Mouse (Mus musculus) midbrain, embryonic 12.5 days (tissue): ENCODE results near the gene Aifm3. TPM values are rescaled to one million over a fixed set of nuclear protein-coding genes. Genes with fewer than 3 reads are reported as not detected.
"Not testable (repeated sequence)": the region's sequence is repeated elsewhere in the genome, so short reads cannot be mapped to it uniquely, and the experiment has no call there.

Experiments used
- ATAC-seq: fragments of 200-750 bp; cut with Nextera tagmentation; 2 replicates; pipeline ENCODE4 v1.8.0; 2017; ENCODE audit warnings: low read depth, moderate TSS enrichment, moderate library complexity; ENCODE audit not compliant: low FRiP score
- H3K27ac ChIP-seq: fragments of 300-500 bp; sonication (generic); replicated peaks from 2 replicates; pipeline ENCODE4 v1.5.1; 2016; ENCODE audit warnings: mild to moderate bottlenecking
- H3K27me3 ChIP-seq: fragments of 300-500 bp; sonication (generic); 2 replicates; pipeline ENCODE4 v1.6.1; 2016; ENCODE audit warnings: mild to moderate bottlenecking
- H3K36me3 ChIP-seq: fragments of 300-500 bp; sonication (generic); 2 replicates; pipeline ENCODE4 v1.6.1; 2016
- H3K4me1 ChIP-seq: fragments of 300-500 bp; sonication (generic); 2 replicates; pipeline ENCODE4 v1.6.1; 2016
- H3K4me2 ChIP-seq: fragments of 300-500 bp; sonication (generic); replicated peaks from 2 replicates; pipeline ENCODE4 v1.6.1; 2016; ENCODE audit warnings: mild to moderate bottlenecking, moderate library complexity
- H3K4me3 ChIP-seq: fragments of 300-500 bp; sonication (generic); 2 replicates; pipeline ENCODE4 v1.5.1; 2016; ENCODE audit warnings: mild to moderate bottlenecking
- H3K9ac ChIP-seq: fragments of 300-500 bp; sonication (generic); replicated peaks from 2 replicates; pipeline ENCODE4 v1.6.1; 2016; ENCODE audit warnings: mild to moderate bottlenecking, moderate library complexity
- H3K9me3 ChIP-seq: fragments of 300-500 bp; sonication (generic); 2 replicates; pipeline ENCODE4 v1.6.1; 2016; ENCODE audit warnings: mild to moderate bottlenecking
- WGBS: fragments of 180-500 bp; shearing (Covaris S2); methylation state at CpG from one replicate; pipeline ENCODE4 v1.1.7; 2016; 5-methylcytosine and 5-hydroxymethylcytosine counted together
- polyA plus RNA-seq: library from polyadenylated mRNA; unstranded; fragments of >200 nt; fragmentation: Nextera tagmentation; extraction: Ambion mirVana; gene quantifications from 2 replicates; pipeline ENCODE4 v1.2.1, GENCODE M21; 2016

The Aifm3 gene
- polyA plus RNA-seq, 1 experiment from 2014 or later, result 4.0 TPM

DNA sequence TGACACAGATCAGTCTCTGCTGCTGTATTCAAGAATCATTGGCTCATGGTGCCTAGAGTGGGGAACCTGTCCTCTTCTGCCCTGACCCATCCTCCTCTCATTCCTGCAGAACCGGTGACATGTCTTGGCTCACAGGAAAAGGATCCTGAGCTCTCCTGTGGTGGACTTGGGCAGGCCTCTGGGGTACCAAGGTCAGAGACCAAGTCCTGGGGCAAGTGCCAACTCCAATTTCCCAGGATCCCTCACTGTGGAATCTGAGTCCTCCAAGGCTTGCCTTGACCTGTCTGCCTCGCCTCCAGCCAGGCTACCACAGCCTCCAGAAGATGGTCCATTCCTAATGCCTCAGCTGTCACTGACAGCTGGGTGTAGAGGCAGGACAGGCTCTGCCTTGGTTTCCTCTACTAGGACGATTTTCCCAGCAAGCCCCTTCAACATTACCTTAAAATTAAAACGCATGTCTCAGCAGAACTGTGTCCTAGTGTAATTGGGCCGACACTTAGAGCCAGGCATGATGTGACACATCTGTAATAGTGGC lies 17.7 kb downstream of the Aifm3 start:
- Histone ChIP-seq H3K9ac (no peak overlapping the region), H3K27me3 (peaks cover 4% of the 10 kb centered on the region; the same call in 1 of the 2 replicates), H3K4me1 (peaks cover 15% of the 10 kb centered on the region), H3K36me3 (peaks cover 8% of the 10 kb centered on the region), H3K4me2 (no peak overlapping the region), H3K4me3 (no peak overlapping the region), H3K27ac (no peak overlapping the region), H3K9me3 (no peaks in the 10 kb centered on the region)
- no peak for ATAC-seq
- 81% methylated on average over 5 of the region's 5 CpGs for WGBS

- H3K27me3 ChIP-seq, H3K9me3 ChIP-seq: not testable (repeated sequence)
- H3K4me2 ChIP-seq, result peak overlapping the region; percentile 78
- 29% methylated on average over 3 of the region's 3 CpGs for WGBS
- ATAC-seq, result peak; percentile 3; the same call in 1 of the 2 replicates
- peaks cover 15% of the 10 kb centered on the region for H3K4me1 ChIP-seq
- H3K27ac ChIP-seq, result peak overlapping the region; percentile 84
- peak overlapping the region; percentile 78 for H3K4me3 ChIP-seq
- H3K36me3 ChIP-seq, result peaks cover 17% of the 10 kb centered on the region
- peak overlapping the region; percentile 86 for H3K9ac ChIP-seq
Observed at GRCm38 (mm10) chr16:17508031-17508430, 18.6 kb downstream of the Aifm3 start.

GRCm38 (mm10) chr16:17508546-17509239 lies 19.3 kb downstream of the Aifm3 start, which contains the start of gene Lztr1:
Gene Lztr1, plus strand, starts transcription at chr16:17508688.
- Histone ChIP-seq H3K9me3 (no peaks in the 10 kb centered on the region), H3K4me3 (peak within 1 kb of the TSS; percentile 78), H3K36me3 (peaks cover 24% of the 10 kb centered on the region), H3K4me1 (peaks cover 15% of the 10 kb centered on the region), H3K9ac (peak within 1 kb of the TSS; percentile 86), H3K27ac (peak within 1 kb of the TSS; percentile 84), H3K4me2 (peak within 1 kb of the TSS; percentile 78), H3K27me3 (peaks cover 4% of the 10 kb centered on the region; the same call in 1 of the 2 replicates)
- under 1% methylated on average over 50 of the region's 50 CpGs for WGBS
- peak; percentile 98 for ATAC-seq

DNA sequence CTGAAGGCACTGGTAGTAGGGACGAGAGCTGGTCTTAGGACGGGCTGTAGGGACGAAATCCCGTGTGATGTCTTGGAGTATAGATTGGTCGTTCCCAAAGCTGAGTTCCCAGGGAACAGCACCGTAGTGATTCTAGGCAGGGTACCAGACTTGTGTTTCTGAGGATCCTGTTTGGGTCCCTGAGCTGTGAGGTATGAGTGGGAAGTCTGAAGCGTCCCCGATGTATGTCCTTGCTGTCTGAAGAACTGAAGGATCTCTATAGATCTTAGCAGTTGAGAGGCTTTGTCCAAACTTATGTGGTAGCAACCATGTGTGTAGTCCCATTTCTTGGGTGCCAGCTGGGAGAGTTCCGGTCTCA lies 19.8 kb downstream of the Aifm3 start:
- peak overlapping the region; percentile 54; the same call in 1 of the 2 replicates for H3K27ac ChIP-seq
- 12% methylated on average over 9 of the region's 9 CpGs for WGBS

GRCm38 (mm10) chr16:17510143-17510542 lies 20.7 kb downstream of the Aifm3 start:
- Histone ChIP-seq H3K9ac (peak overlapping the region; percentile 86; the same call in 1 of the 2 replicates), H3K9me3 (no peaks in the 10 kb centered on the region), H3K27ac (no peak overlapping the region), H3K4me3 (peak overlapping the region; percentile 78; the same call in 1 of the 2 replicates), H3K4me2 (peak overlapping the region; percentile 78), H3K27me3 (peaks cover 4% of the 10 kb centered on the region; the same call in 1 of the 2 replicates), H3K4me1 (peaks cover 15% of the 10 kb centered on the region), H3K36me3 (peaks cover 38% of the 10 kb centered on the region)
- WGBS, result 100% methylated on average over 2 of the region's 2 CpGs
- no peak for ATAC-seq

More for the DNA sequence above, 19.8 kb downstream of the Aifm3 start:
- peaks cover 29% of the 10 kb centered on the region for H3K36me3 ChIP-seq
- H3K9me3 ChIP-seq, result no peaks in the 10 kb centered on the region
- peak overlapping the region; percentile 86 for H3K9ac ChIP-seq
- peaks cover 15% of the 10 kb centered on the region for H3K4me1 ChIP-seq
- H3K4me3 ChIP-seq, result peak overlapping the region; percentile 78
- peak overlapping the region; percentile 78 for H3K4me2 ChIP-seq
- peaks cover 4% of the 10 kb centered on the region; the same call in 1 of the 2 replicates for H3K27me3 ChIP-seq
- ATAC-seq, result 0 out of 2 replicates have a peak, but pooled peaks have one; percentile 0

DNA sequence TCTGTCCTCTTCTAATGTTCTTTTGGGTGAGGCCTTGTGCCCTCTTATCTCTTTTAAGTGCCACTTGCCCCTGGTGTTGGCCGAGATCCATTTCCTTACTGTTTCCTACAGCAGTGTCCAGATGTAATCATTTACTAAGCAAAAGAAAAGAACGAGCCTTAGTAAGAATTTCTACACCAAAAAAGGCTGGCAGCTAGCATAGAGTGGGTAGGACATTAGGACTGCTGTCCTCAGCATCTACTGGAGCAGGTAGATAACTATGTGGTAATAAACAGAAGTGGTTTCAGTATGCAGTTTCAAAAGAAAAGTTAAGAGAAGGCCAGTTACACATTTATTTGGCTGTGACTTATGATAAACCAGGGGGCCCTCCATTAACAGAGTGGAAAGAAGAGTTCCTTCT lies 21.3 kb downstream of the Aifm3 start:
- no peaks in the 10 kb centered on the region for H3K9me3 ChIP-seq
- no peak overlapping the region for H3K27ac ChIP-seq
- peak overlapping the region; percentile 78 for H3K4me2 ChIP-seq
- WGBS, result 93% methylated on average over 2 of the region's 2 CpGs
- H3K27me3 ChIP-seq, result peaks cover 4% of the 10 kb centered on the region; the same call in 1 of the 2 replicates
- ATAC-seq, result no peak
- H3K36me3 ChIP-seq, result peaks cover 43% of the 10 kb centered on the region
- peaks cover 15% of the 10 kb centered on the region for H3K4me1 ChIP-seq
- H3K9ac ChIP-seq, result 0 out of 2 replicates have a peak overlapping the region, but pooled peaks have one; percentile 7
- H3K4me3 ChIP-seq, result no peak overlapping the region

DNA sequence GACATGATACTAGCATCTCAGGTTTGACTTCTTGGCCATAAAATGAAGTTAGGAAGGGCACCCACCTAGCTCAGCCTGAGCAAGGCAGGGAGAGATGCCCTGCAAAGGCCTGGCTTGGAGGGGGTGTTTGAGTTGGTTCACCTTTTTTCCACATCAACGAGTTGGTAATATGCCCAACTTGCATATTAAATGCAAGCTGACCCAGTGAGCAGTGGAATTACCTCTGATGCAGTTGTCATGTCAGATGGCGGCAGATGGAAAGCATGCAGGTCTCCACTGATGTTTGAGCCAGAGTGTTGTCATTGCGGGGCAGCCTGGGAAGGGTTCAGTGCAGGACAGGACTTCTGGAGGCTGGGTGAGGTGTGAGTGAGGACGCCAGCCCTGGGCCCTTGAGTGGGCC lies 22.0 kb downstream of the Aifm3 start:
- H3K27ac ChIP-seq, result no peak overlapping the region
- H3K4me1 ChIP-seq, result peaks cover 15% of the 10 kb centered on the region
- WGBS, result 95% methylated on average over 4 of the region's 4 CpGs
- H3K9ac ChIP-seq, result no peak overlapping the region
- ATAC-seq, result no peak
- H3K9me3 ChIP-seq, result no peaks in the 10 kb centered on the region
- peaks cover 50% of the 10 kb centered on the region for H3K36me3 ChIP-seq
- no peak overlapping the region for H3K4me3 ChIP-seq
- peaks cover 4% of the 10 kb centered on the region; the same call in 1 of the 2 replicates for H3K27me3 ChIP-seq
- H3K4me2 ChIP-seq, result no peak overlapping the region

DNA sequence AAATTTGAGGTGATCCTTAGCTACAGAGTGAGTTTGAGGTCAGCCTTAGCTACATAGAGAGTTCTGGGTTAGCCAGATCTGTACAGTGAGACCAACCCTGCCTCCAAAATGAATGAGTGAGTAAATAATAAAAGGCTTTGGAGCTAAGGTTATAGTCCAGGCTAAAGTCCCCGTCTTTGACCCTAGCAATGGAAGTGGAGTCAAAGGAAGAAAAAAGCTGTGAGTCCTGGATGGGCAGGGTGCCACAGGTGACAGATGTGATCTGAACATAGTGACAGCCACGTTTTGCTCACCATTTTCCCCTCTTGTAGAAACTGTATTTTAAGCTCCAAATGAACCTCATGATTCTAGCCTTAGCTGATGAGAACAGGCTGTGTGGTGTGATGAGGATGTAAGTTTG lies 29.5 kb downstream of the Aifm3 start:
- Histone ChIP-seq H3K27me3 (no peaks in the 10 kb centered on the region), H3K27ac (no peak overlapping the region), H3K4me2 (no peak overlapping the region), H3K9ac (no peak overlapping the region), H3K4me3 (no peak overlapping the region), H3K4me1 (no peaks in the 10 kb centered on the region), H3K9me3 (no peaks in the 10 kb centered on the region), H3K36me3 (peaks cover 96% of the 10 kb centered on the region)
- WGBS, result 74% methylated on average over 2 of the region's 2 CpGs
- ATAC-seq, result no peak

- WGBS, result 95% methylated on average over 11 of the region's 11 CpGs
- H3K27ac ChIP-seq, result no peak overlapping the region
- H3K9me3 ChIP-seq, result no peaks in the 10 kb centered on the region
- no peak overlapping the region for H3K4me3 ChIP-seq
- ATAC-seq, result no peak
- H3K9ac ChIP-seq, result no peak overlapping the region
- H3K4me2 ChIP-seq, result no peak overlapping the region
- H3K36me3 ChIP-seq, result peaks cover 96% of the 10 kb centered on the region
- H3K4me1 ChIP-seq, result no peaks in the 10 kb centered on the region
- no peaks in the 10 kb centered on the region for H3K27me3 ChIP-seq
Observed at GRCm38 (mm10) chr16:17524156-17524555, 34.7 kb downstream of the Aifm3 start.

DNA sequence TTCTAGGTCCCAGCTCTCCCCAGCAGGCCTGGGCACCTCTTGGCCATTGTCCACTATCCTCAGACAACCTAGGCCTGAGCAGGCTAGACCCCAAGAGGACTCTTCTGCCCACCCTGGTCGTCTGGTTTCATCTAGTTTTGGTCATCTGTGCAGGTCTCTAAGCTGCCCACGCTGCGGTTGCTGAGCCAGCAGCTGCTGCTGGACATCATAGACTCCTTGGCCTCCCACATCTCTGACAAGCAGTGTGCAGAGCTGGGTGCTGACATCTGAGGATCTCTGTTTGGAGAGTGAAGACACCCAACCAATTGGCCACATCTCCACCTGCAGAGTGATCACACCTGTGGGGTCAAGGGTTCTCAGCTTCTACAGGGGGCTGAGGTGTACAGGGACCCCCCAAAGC lies 36.1 kb downstream of the Aifm3 start:
- Histone ChIP-seq H3K36me3 (peaks cover 82% of the 10 kb centered on the region), H3K4me1 (peaks cover 10% of the 10 kb centered on the region)
- 89% methylated on average over 3 of the region's 3 CpGs for WGBS

GRCm38 (mm10) chr16:17526223-17526622 lies 36.8 kb downstream of the Aifm3 start:
- H3K27me3 ChIP-seq, result no peaks in the 10 kb centered on the region
- peaks cover 75% of the 10 kb centered on the region for H3K36me3 ChIP-seq
- H3K27ac ChIP-seq, result no peak overlapping the region
- no peak overlapping the region for H3K4me2 ChIP-seq
- H3K4me1 ChIP-seq, result peaks cover 10% of the 10 kb centered on the region
- H3K9me3 ChIP-seq, result no peaks in the 10 kb centered on the region
- WGBS, result 96% methylated on average over 6 of the region's 6 CpGs
- no peak for ATAC-seq
- H3K9ac ChIP-seq, result no peak overlapping the region
- no peak overlapping the region for H3K4me3 ChIP-seq

More for the DNA sequence above, 36.1 kb downstream of the Aifm3 start:
- no peaks in the 10 kb centered on the region for H3K27me3 ChIP-seq
- no peak overlapping the region for H3K27ac ChIP-seq
- H3K4me2 ChIP-seq, result no peak overlapping the region
- no peak for ATAC-seq
- H3K9ac ChIP-seq, result no peak overlapping the region
- no peak overlapping the region for H3K4me3 ChIP-seq
- H3K9me3 ChIP-seq, result no peaks in the 10 kb centered on the region

DNA sequence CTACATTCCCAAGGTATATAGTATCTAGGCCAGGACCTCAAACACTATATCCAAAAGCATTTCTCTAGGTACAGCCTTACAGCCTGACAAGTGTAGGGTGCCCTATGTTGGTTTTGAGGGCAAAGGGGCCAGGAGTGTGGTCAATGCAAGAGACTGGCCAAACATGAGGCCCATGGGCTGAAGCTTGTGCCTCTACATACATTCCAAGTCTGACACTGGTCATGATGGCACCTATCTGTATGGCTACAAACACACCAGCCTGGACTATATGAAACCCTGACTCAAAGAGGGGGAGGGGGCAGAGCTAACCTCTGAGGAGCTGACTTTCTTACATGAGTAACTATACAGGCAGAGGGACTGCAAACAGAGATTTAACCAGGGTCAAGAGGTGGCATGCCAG lies 38.2 kb downstream of the Aifm3 start:
- ATAC-seq, result no peak
- H3K27me3 ChIP-seq, result no peaks in the 10 kb centered on the region
- no peak overlapping the region for H3K4me3 ChIP-seq
- no peak overlapping the region for H3K27ac ChIP-seq
- H3K36me3 ChIP-seq, result peaks cover 61% of the 10 kb centered on the region
- H3K4me2 ChIP-seq, result no peak overlapping the region
- peaks cover 22% of the 10 kb centered on the region for H3K4me1 ChIP-seq
- H3K9ac ChIP-seq, result no peak overlapping the region
- no peaks in the 10 kb centered on the region for H3K9me3 ChIP-seq
